Mouse (Mus musculus) midbrain, postnatal 0 days (tissue): Measurements from ENCODE around the gene Igdcc3. TPM values are rescaled to one million over a fixed set of nuclear protein-coding genes. Genes with fewer than 3 reads are reported as not detected.

ENCODE experiments used
- ATAC-seq: fragments of 200-750 bp; cut with Nextera tagmentation; 2 replicates; pipeline ENCODE4 v1.8.0; 2017; ENCODE audit warnings: moderate number of reproducible peaks, mild to moderate bottlenecking, moderate TSS enrichment, moderate library complexity; ENCODE audit not compliant: low FRiP score
- DNase-seq: peaks from one replicate; pipeline ENCODE4 v3.0.0-alpha.2; 2015; ENCODE audit warnings: low spot score
- H3K27ac ChIP-seq: fragments of 300-500 bp; sonication (generic); 2 replicates; pipeline ENCODE4 v1.5.1; 2014; ENCODE audit warnings: low read depth, mild to moderate bottlenecking, low read length, mixed read lengths
- H3K27me3 ChIP-seq: fragments of 300-500 bp; sonication (generic); 2 replicates; pipeline ENCODE4 v1.6.1; 2014; ENCODE audit warnings: low read length, control low read depth, mixed read lengths; ENCODE audit not compliant: insufficient read depth
- H3K36me3 ChIP-seq: fragments of 300-500 bp; sonication (generic); 2 replicates; pipeline ENCODE4 v1.6.1; 2014; ENCODE audit warnings: low read length, control low read depth, mixed read lengths; ENCODE audit not compliant: insufficient read depth
- H3K4me1 ChIP-seq: fragments of 300-500 bp; sonication (generic); 2 replicates; pipeline ENCODE4 v1.6.1; 2014; ENCODE audit warnings: mild to moderate bottlenecking, control low read depth, antibody characterized with exemption, low read length, mixed read lengths; ENCODE audit not compliant: insufficient read depth
- H3K4me2 ChIP-seq: fragments of 300-500 bp; sonication (generic); 2 replicates; pipeline ENCODE4 v1.6.1; 2014; ENCODE audit warnings: low read depth, mild to moderate bottlenecking, low read length, mixed read lengths; ENCODE audit not compliant: poor library complexity, severe bottlenecking
- H3K4me3 ChIP-seq: fragments of 300-500 bp; sonication (generic); 2 replicates; pipeline ENCODE4 v1.5.1; 2014; ENCODE audit warnings: low read depth, mild to moderate bottlenecking, low read length, moderate library complexity
- H3K9ac ChIP-seq: fragments of 300-500 bp; sonication (generic); replicated peaks from 2 replicates; pipeline ENCODE4 v1.6.1; 2014; ENCODE audit warnings: mild to moderate bottlenecking, low read length, moderate library complexity, mixed read lengths; ENCODE audit not compliant: poor library complexity, severe bottlenecking
- H3K9me3 ChIP-seq: fragments of 300-500 bp; sonication (generic); 2 replicates; pipeline ENCODE4 v1.6.1; 2016; ENCODE audit warnings: low read length, control low read depth
- CTCF ChIP-seq: IDR thresholded peaks from 2 replicates; pipeline ENCODE4 v1.5.1; 2016; ENCODE audit warnings: antibody characterized with exemption, mild to moderate bottlenecking
- WGBS: fragments of 180-500 bp; shearing (Covaris S2); extraction: QIAGEN DNeasy Blood & Tissue Kit; methylation state at CpG from one replicate; pipeline ENCODE4 v1.1.7; 2014; 5-methylcytosine and 5-hydroxymethylcytosine counted together
- polyA plus RNA-seq: library from polyadenylated mRNA; unstranded; fragments of >200 nt; fragmentation: Nextera tagmentation; extraction: Ambion mirVana; gene quantifications from 2 replicates; pipeline ENCODE4 v1.2.1, GENCODE M21; 2015
- total RNA-seq: library from RNA; depleted of rRNA; stranded (reverse); fragments of >200 nt; gene quantifications from 2 replicates; pipeline ENCODE4 v1.2.3, GENCODE M21; 2014

Gene Igdcc3
- total and polyA plus RNA-seq, 2 experiments from 2014 or later: 6.6 to 7.7 TPM

GRCm38 (mm10) chr9:65156604-65157003, 15.6 kb downstream of the Igdcc3 start:
- TF ChIP-seq CTCF: no peak
- Histone ChIP-seq H3K9ac (no peak overlapping the region; the same call in 1 of the 2 replicates), H3K27me3 (no peaks in the 10 kb centered on the region), H3K4me3 (no peak overlapping the region), H3K4me1 (peaks cover 3% of the 10 kb centered on the region; the same call in 1 of the 2 replicates), H3K9me3 (no peaks in the 10 kb centered on the region), H3K4me2 (no peak overlapping the region), H3K36me3 (no peaks in the 10 kb centered on the region), H3K27ac (no peak overlapping the region)
- no peak for DNase-seq
- no peak for ATAC-seq
- 14% methylated on average over 8 of the region's 8 CpGs for WGBS

GRCm38 (mm10) chr9:65157631-65158030, 16.6 kb downstream of the Igdcc3 start:
- Histone ChIP-seq H3K27ac (no peak overlapping the region), H3K27me3 (no peaks in the 10 kb centered on the region), H3K9me3 (no peaks in the 10 kb centered on the region), H3K4me3 (no peak overlapping the region), H3K9ac (no peak overlapping the region), H3K36me3 (no peaks in the 10 kb centered on the region), H3K4me1 (peaks cover 5% of the 10 kb centered on the region; the same call in 1 of the 2 replicates), H3K4me2 (no peak overlapping the region)
- DNase-seq (no peak), ATAC-seq (no peak)
- WGBS: 56% methylated on average over 6 of the region's 6 CpGs
- TF ChIP-seq CTCF: no peak

GRCm38 (mm10) chr9:65161188-65161587, 20.2 kb downstream of the Igdcc3 start:
- DNase-seq (no peak), ATAC-seq (no peak)
- Histone ChIP-seq H3K4me1 (peaks cover 7% of the 10 kb centered on the region; the same call in 1 of the 2 replicates), H3K9ac (no peak overlapping the region), H3K4me2 (no peak overlapping the region), H3K36me3 (no peaks in the 10 kb centered on the region), H3K27me3 (no peaks in the 10 kb centered on the region), H3K9me3 (no peaks in the 10 kb centered on the region), H3K4me3 (no peak overlapping the region), H3K27ac (no peak overlapping the region)
- no peak for TF ChIP-seq CTCF
- 34% methylated on average over 4 of the region's 4 CpGs for WGBS

GRCm38 (mm10) chr9:65161881-65162280, 20.9 kb downstream of the Igdcc3 start:
- H3K9me3 ChIP-seq: no peaks in the 10 kb centered on the region
- no peak overlapping the region; the same call in 1 of the 2 replicates for H3K9ac ChIP-seq
- peak overlapping the region; percentile 79 for H3K4me2 ChIP-seq
- H3K27ac ChIP-seq: no peak overlapping the region
- H3K4me3 ChIP-seq: no peak overlapping the region; the same call in 1 of the 2 replicates
- no peak for ATAC-seq
- 23% methylated on average over 8 of the region's 8 CpGs for WGBS
- no peak for TF ChIP-seq CTCF
- H3K4me1 ChIP-seq: peaks cover 4% of the 10 kb centered on the region; the same call in 1 of the 2 replicates
- H3K36me3 ChIP-seq: no peaks in the 10 kb centered on the region
- DNase-seq: no peak
- no peaks in the 10 kb centered on the region for H3K27me3 ChIP-seq

- 1% methylated on average over 55 of the region's 69 CpGs for WGBS
- no peaks in the 10 kb centered on the region for H3K27me3 ChIP-seq
These were observed 22.0 kb downstream of the Igdcc3 start for GRCm38 (mm10) chr9:65162711-65163639.

GRCm38 (mm10) chr9:65164870-65165269, 23.9 kb downstream of the Igdcc3 start:
- Histone ChIP-seq H3K36me3 (no peaks in the 10 kb centered on the region), H3K27me3 (no peaks in the 10 kb centered on the region), H3K27ac (no peak overlapping the region), H3K4me2 (no peak overlapping the region), H3K4me1 (peaks cover 4% of the 10 kb centered on the region; the same call in 1 of the 2 replicates), H3K9ac (no peak overlapping the region), H3K4me3 (no peak overlapping the region), H3K9me3 (no peaks in the 10 kb centered on the region)
- WGBS: 32% methylated on average over 1 of the region's 1 CpGs
- no peak for ATAC-seq
- TF ChIP-seq CTCF: peak; percentile 73
- DNase-seq: no peak

More at GRCm38 (mm10) chr9:65162711-65163639, 22.0 kb downstream of the Igdcc3 start:
- H3K9ac ChIP-seq: peak overlapping the region; percentile 60
- no peaks in the 10 kb centered on the region for H3K9me3 ChIP-seq
- H3K36me3 ChIP-seq: no peaks in the 10 kb centered on the region
- TF ChIP-seq CTCF: no peak
- ATAC-seq (peak; percentile 58; the same call in 1 of the 2 replicates), DNase-seq (peak; percentile 45)
- peak overlapping the region; percentile 48 for H3K4me3 ChIP-seq
- H3K4me2 ChIP-seq: peak overlapping the region; percentile 79
- H3K27ac ChIP-seq: peak overlapping the region; percentile 59
- peaks cover 4% of the 10 kb centered on the region; the same call in 1 of the 2 replicates for H3K4me1 ChIP-seq
